Mouse (Mus musculus) myocyte (in vitro differentiated cells): Measurements from ENCODE around the gene Ednrb.

Experiments used
- E2F4 ChIP-seq: IDR thresholded peaks from one replicate; pipeline ENCODE4 v1.6.1; 2011; ENCODE audit warnings: mild to moderate bottlenecking, control low read depth, moderate library complexity; ENCODE audit not compliant: insufficient read depth
- POLR2A ChIP-seq: IDR thresholded peaks from one replicate; pipeline ENCODE4 v1.6.1; 2011; ENCODE audit warnings: low read depth, mild to moderate bottlenecking, control low read depth, moderate library complexity; ENCODE audit not compliant: insufficient read length
- POLR2AphosphoS2 ChIP-seq: IDR thresholded peaks from one replicate; pipeline ENCODE4 v1.6.1; 2011; ENCODE audit warnings: low read depth, control low read depth; ENCODE audit not compliant: insufficient read length
- TCF3 ChIP-seq: IDR thresholded peaks from one replicate; pipeline ENCODE4 v1.6.1; 2011; ENCODE audit warnings: low read depth, control low read depth; ENCODE audit not compliant: insufficient read length
- USF1 ChIP-seq: IDR thresholded peaks from one replicate; pipeline ENCODE4 v1.6.1; 2011; ENCODE audit warnings: low read depth, mild to moderate bottlenecking, control low read depth, moderate library complexity

- TF ChIP-seq USF1: no peak
- TF ChIP-seq POLR2AphosphoS2: no peak
- TF ChIP-seq POLR2A: no peak
- TF ChIP-seq TCF3: no peak
- TF ChIP-seq E2F4: no peak
Observed at GRCm38 (mm10) chr14:103767488-103767887, 76.7 kb downstream of the Ednrb start.
